Mouse (Mus musculus) embryonic fibroblast, embryonic 13.5 days (primary cell): ENCODE measurements at regions not wholly inside any gene's neighbourhood (a gene's known extent, or its start where the extent isn't known, plus 50 kb on each side); places are given as distances from the start of the nearest gene placed in this dataset.

Experiments used
- H3K27ac ChIP-seq: 2 replicates; pipeline ENCODE4 v1.5.1; 2012; ENCODE audit warnings: low read length, control low read depth, inconsistent platforms; ENCODE audit not compliant: insufficient read depth
- H3K4me1 ChIP-seq: 2 replicates; pipeline ENCODE4 v1.6.1; 2011; ENCODE audit warnings: low read length; ENCODE audit not compliant: control insufficient read depth, insufficient read depth
- H3K4me3 ChIP-seq: 2 replicates; pipeline ENCODE4 v1.5.1; 2011; ENCODE audit warnings: mild to moderate bottlenecking, control low read depth, low read length; ENCODE audit not compliant: insufficient read depth
- CTCF ChIP-seq: IDR thresholded peaks from 2 replicates; pipeline ENCODE4 v1.5.1; 2011; ENCODE audit warnings: mild to moderate bottlenecking, control low read depth, low read length, moderate library complexity, borderline replicate concordance; ENCODE audit not compliant: insufficient read depth
- POLR2A ChIP-seq: IDR thresholded peaks from 2 replicates; pipeline ENCODE4 v1.6.1; 2011; ENCODE audit warnings: low read depth, mild to moderate bottlenecking, control low read depth, low read length, moderate library complexity

DNA sequence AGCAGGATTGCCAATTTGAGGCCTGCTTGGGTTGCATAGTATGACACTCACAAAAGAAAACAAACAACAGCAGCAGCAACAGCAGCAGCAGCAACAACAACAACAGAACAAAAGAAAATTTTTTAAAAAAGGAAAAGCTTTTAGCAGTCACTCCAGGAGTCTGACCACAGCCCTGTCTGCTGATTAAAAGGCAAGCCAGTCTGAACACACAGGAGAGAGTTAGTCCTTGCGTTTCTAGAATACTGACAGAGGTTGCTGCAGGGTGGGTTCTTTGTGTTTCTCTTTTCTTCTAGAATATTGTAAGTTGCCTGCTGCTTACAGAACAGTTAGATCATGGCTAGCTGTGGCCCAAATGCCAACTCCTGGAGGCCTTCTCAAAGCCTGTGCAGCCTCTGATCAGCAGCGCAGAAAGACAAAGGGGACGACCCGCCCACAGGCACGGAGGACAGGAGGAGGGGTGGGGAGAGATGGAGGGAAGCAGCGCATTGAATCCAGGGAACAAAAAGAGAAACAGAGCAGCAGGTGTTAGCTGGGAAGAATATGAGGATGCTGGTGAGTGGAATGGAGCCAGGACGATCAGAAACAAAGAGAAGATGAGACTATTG lies 55.2 kb upstream of the Zc3h12c start:
- no peak for TF ChIP-seq POLR2A
- TF ChIP-seq CTCF = no peak
- H3K4me3 ChIP-seq = no peak overlapping the region
- no peak overlapping the region for H3K27ac ChIP-seq
- no peaks in the 10 kb centered on the region for H3K4me1 ChIP-seq
